Mouse (Mus musculus): Measurements from ENCODE around the gene H2-Aa. TPM values are rescaled to one million over a fixed set of nuclear protein-coding genes. Genes with fewer than 3 reads are reported as not detected.
A peak's percentile ranks its signal among the peaks of the same experiment; 100 is the strongest.

H2-Aa gene
- polyA plus RNA-seq, 1 experiment from 2014 or later, result 4.7 TPM

GRCm38 (mm10) chr17:34263811-34264371 lies 23.7 kb downstream of the H2-Aa start:
- H3K9ac ChIP-seq (ENCODE audit: low read depth, low read length), result no peak overlapping the region
- WGBS (ENCODE audit: insufficient replicate concordance), result 4% methylated on average over 14 of the region's 14 CpGs
- H3K36me3 ChIP-seq (ENCODE audit: control insufficient read depth, insufficient read depth), result no peaks in the 10 kb centered on the region
- H3K4me3 ChIP-seq (ENCODE audit: low read depth, low read length), result peak overlapping the region; percentile 54
- H3K4me1 ChIP-seq (ENCODE audit: control insufficient read depth, low read depth, low read length), result peaks cover 3% of the 10 kb centered on the region
- H3K27ac ChIP-seq (ENCODE audit: low read length), result no peak overlapping the region
- no peaks in the 10 kb centered on the region for H3K9me3 ChIP-seq (replicated peaks; ENCODE audit: control insufficient read depth, low read length)
- H3K4me2 ChIP-seq (ENCODE audit: low read depth, low read length), result peak overlapping the region; percentile 63
- H3K27me3 ChIP-seq (ENCODE audit: control insufficient read depth, insufficient read depth, low read depth, low read length), result peaks cover 28% of the 10 kb centered on the region
- no peak for ATAC-seq (ENCODE audit: low read depth)

- no peak overlapping the region; the same call in 1 of the 2 replicates for H3K9ac ChIP-seq (ENCODE audit: low read depth, low read length)
- H3K36me3 ChIP-seq (ENCODE audit: control insufficient read depth, insufficient read depth), result no peaks in the 10 kb centered on the region
- no peak overlapping the region for H3K27ac ChIP-seq (ENCODE audit: low read length)
- peak overlapping the region; percentile 54 for H3K4me3 ChIP-seq (ENCODE audit: low read depth, low read length)
- WGBS (ENCODE audit: insufficient replicate concordance), result under 1% methylated on average over 8 of the region's 8 CpGs
- H3K4me1 ChIP-seq (ENCODE audit: control insufficient read depth, low read depth, low read length), result peaks cover 3% of the 10 kb centered on the region
- H3K9me3 ChIP-seq (replicated peaks; ENCODE audit: control insufficient read depth, low read length), result no peaks in the 10 kb centered on the region
- peak overlapping the region; percentile 63 for H3K4me2 ChIP-seq (ENCODE audit: low read depth, low read length)
- peak; percentile 66 for ATAC-seq (ENCODE audit: low read depth)
- peaks cover 28% of the 10 kb centered on the region for H3K27me3 ChIP-seq (ENCODE audit: control insufficient read depth, insufficient read depth, low read depth, low read length)
Measured at GRCm38 (mm10) chr17:34263068-34263467, 24.6 kb downstream of the H2-Aa start.

GRCm38 (mm10) chr17:34261502-34261901 lies 26.1 kb downstream of the H2-Aa start:
- no peak for ATAC-seq (ENCODE audit: low read depth)
- H3K27ac ChIP-seq (ENCODE audit: low read length), result no peak overlapping the region
- WGBS (ENCODE audit: insufficient replicate concordance), result 20% methylated on average over 4 of the region's 4 CpGs
- H3K27me3 ChIP-seq (ENCODE audit: control insufficient read depth, insufficient read depth, low read depth, low read length), result peaks cover 28% of the 10 kb centered on the region
- no peaks in the 10 kb centered on the region for H3K36me3 ChIP-seq (ENCODE audit: control insufficient read depth, insufficient read depth)
- no peak overlapping the region for H3K4me3 ChIP-seq (ENCODE audit: low read depth, low read length)
- no peak overlapping the region for H3K9ac ChIP-seq (ENCODE audit: low read depth, low read length)
- no peak overlapping the region for H3K4me2 ChIP-seq (ENCODE audit: low read depth, low read length)
- peaks cover 3% of the 10 kb centered on the region for H3K4me1 ChIP-seq (ENCODE audit: control insufficient read depth, low read depth, low read length)
- no peaks in the 10 kb centered on the region for H3K9me3 ChIP-seq (replicated peaks; ENCODE audit: control insufficient read depth, low read length)

GRCm38 (mm10) chr17:34260551-34260950 lies 27.1 kb downstream of the H2-Aa start:
- no peaks in the 10 kb centered on the region for H3K36me3 ChIP-seq (ENCODE audit: control insufficient read depth, insufficient read depth)
- H3K4me1 ChIP-seq (ENCODE audit: control insufficient read depth, low read depth, low read length), result peaks cover 3% of the 10 kb centered on the region
- ATAC-seq (ENCODE audit: low read depth), result no peak
- no peak overlapping the region for H3K4me2 ChIP-seq (ENCODE audit: low read depth, low read length)
- H3K27ac ChIP-seq (ENCODE audit: low read length), result no peak overlapping the region
- H3K9ac ChIP-seq (ENCODE audit: low read depth, low read length), result no peak overlapping the region
- H3K4me3 ChIP-seq (ENCODE audit: low read depth, low read length), result no peak overlapping the region
- peaks cover 28% of the 10 kb centered on the region for H3K27me3 ChIP-seq (ENCODE audit: control insufficient read depth, insufficient read depth, low read depth, low read length)
- 57% methylated on average over 5 of the region's 5 CpGs for WGBS (ENCODE audit: insufficient replicate concordance)
- no peaks in the 10 kb centered on the region for H3K9me3 ChIP-seq (replicated peaks; ENCODE audit: control insufficient read depth, low read length)

GRCm38 (mm10) chr17:34257594-34258375 lies 29.8 kb downstream of the H2-Aa start, which contains the start of gene H2-Ab1:
Gene H2-Ab1, plus strand, starts transcription at chr17:34257689.
- Histone ChIP-seq H3K9me3 (replicated peaks; ENCODE audit: control insufficient read depth, low read length) (no peaks in the 10 kb centered on the region), H3K9ac (ENCODE audit: low read depth, low read length) (no peak within 1 kb of the TSS), H3K4me1 (ENCODE audit: control insufficient read depth, low read depth, low read length) (no peaks in the 10 kb centered on the region), H3K27ac (ENCODE audit: low read length) (no peak within 1 kb of the TSS), H3K4me2 (ENCODE audit: low read depth, low read length) (no peak within 1 kb of the TSS), H3K27me3 (ENCODE audit: control insufficient read depth, insufficient read depth, low read depth, low read length) (peaks cover 3% of the 10 kb centered on the region), H3K36me3 (ENCODE audit: control insufficient read depth, insufficient read depth) (no peaks in the 10 kb centered on the region), H3K4me3 (ENCODE audit: low read depth, low read length) (no peak within 1 kb of the TSS)
- 47% methylated on average over 11 of the region's 11 CpGs for WGBS (ENCODE audit: insufficient replicate concordance)
- no peak for ATAC-seq (ENCODE audit: low read depth)

DNA sequence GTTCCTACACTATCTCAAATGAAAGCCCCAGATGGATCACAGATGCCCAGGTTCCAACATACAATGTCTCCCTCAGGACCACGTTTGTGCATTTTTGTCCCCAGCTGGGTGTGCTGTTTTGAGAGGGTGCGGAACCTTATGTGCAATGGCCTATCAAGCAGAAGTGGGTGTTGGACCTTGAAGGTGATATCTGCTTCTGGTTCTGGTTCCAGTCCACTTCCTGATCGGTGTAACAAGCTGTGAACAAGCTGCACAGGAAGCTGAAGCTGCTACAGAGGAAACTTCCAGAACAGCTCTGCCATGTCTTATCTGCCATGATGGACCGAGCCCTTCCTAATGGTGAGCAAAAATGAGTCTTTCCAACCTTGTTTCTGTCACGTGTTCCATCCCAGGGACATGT lies 31.1 kb downstream of the H2-Aa start:
- 63% methylated on average over 5 of the region's 5 CpGs for WGBS (ENCODE audit: insufficient replicate concordance)
- no peak overlapping the region for H3K4me3 ChIP-seq (ENCODE audit: low read depth, low read length)

GRCm38 (mm10) chr17:34251666-34252065 lies 36.0 kb downstream of the H2-Aa start:
- Histone ChIP-seq H3K4me2 (ENCODE audit: low read depth, low read length) (no peak overlapping the region), H3K27me3 (ENCODE audit: control insufficient read depth, insufficient read depth, low read depth, low read length) (no peaks in the 10 kb centered on the region; the same call in 1 of the 2 replicates), H3K27ac (ENCODE audit: low read length) (no peak overlapping the region), H3K4me1 (ENCODE audit: control insufficient read depth, low read depth, low read length) (no peaks in the 10 kb centered on the region), H3K36me3 (ENCODE audit: control insufficient read depth, insufficient read depth) (no peaks in the 10 kb centered on the region), H3K9me3 (replicated peaks; ENCODE audit: control insufficient read depth, low read length) (no peaks in the 10 kb centered on the region), H3K9ac (ENCODE audit: low read depth, low read length) (no peak overlapping the region), H3K4me3 (ENCODE audit: low read depth, low read length) (no peak overlapping the region)
- no peak for ATAC-seq (ENCODE audit: low read depth)
- 46% methylated on average over 4 of the region's 4 CpGs for WGBS (ENCODE audit: insufficient replicate concordance)

More for the DNA sequence above, 31.1 kb downstream of the H2-Aa start:
- no peaks in the 10 kb centered on the region for H3K4me1 ChIP-seq (ENCODE audit: control insufficient read depth, low read depth, low read length)
- H3K4me2 ChIP-seq (ENCODE audit: low read depth, low read length), result no peak overlapping the region
- no peaks in the 10 kb centered on the region for H3K36me3 ChIP-seq (ENCODE audit: control insufficient read depth, insufficient read depth)
- no peak overlapping the region for H3K9ac ChIP-seq (ENCODE audit: low read depth, low read length)
- H3K9me3 ChIP-seq (replicated peaks; ENCODE audit: control insufficient read depth, low read length), result no peaks in the 10 kb centered on the region
- ATAC-seq (ENCODE audit: low read depth), result no peak
- H3K27me3 ChIP-seq (ENCODE audit: control insufficient read depth, insufficient read depth, low read depth, low read length), result peaks cover 3% of the 10 kb centered on the region
- no peak overlapping the region for H3K27ac ChIP-seq (ENCODE audit: low read length)

- 18% methylated on average over 4 of the region's 4 CpGs for whole genome bisulfite sequencing (ENCODE audit: insufficient replicate concordance)
- no peaks in the 10 kb centered on the region for H3K9me3 ChIP-seq (replicated peaks; ENCODE audit: control insufficient read depth, low read length)
- no peaks in the 10 kb centered on the region for H3K36me3 ChIP-seq (ENCODE audit: control insufficient read depth, insufficient read depth)
- H3K4me3 ChIP-seq (ENCODE audit: low read depth, low read length), result no peak overlapping the region
- no peaks in the 10 kb centered on the region for H3K27me3 ChIP-seq (ENCODE audit: control insufficient read depth, insufficient read depth, low read depth, low read length)
- H3K4me1 ChIP-seq (ENCODE audit: control insufficient read depth, low read depth, low read length), result no peaks in the 10 kb centered on the region
- H3K4me2 ChIP-seq (ENCODE audit: low read depth, low read length), result no peak overlapping the region
- no peak overlapping the region for H3K27ac ChIP-seq (ENCODE audit: low read length)
- ATAC-seq (ENCODE audit: low read depth), result no peak
- H3K9ac ChIP-seq (ENCODE audit: low read depth, low read length), result no peak overlapping the region
Measured at GRCm38 (mm10) chr17:34249878-34250277, 37.7 kb downstream of the H2-Aa start.

DNA sequence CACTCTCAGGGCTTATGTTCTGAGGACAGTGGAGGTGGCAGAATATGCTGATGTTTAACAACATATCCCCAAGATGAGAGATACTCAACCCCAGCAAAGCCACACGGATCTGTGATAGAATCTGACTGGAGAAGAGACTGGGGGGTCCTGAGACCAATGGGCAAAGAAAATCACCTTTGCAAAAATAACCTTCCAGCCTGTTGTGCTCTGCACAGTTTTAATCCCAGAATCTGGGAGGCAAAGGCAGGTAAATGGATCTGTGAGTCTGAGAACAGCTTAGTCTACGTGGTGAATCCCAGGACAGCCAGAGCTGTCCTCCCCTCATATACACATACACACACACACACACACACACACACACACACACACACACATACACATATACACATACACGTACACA lies 38.3 kb downstream of the H2-Aa start:
- ATAC-seq (ENCODE audit: low read depth), result no peak
- no peak overlapping the region for H3K4me3 ChIP-seq (ENCODE audit: low read depth, low read length)
- no peak overlapping the region for H3K9ac ChIP-seq (ENCODE audit: low read depth, low read length)
- WGBS (ENCODE audit: insufficient replicate concordance), result 29% methylated on average over 3 of the region's 3 CpGs
- no peaks in the 10 kb centered on the region for H3K9me3 ChIP-seq (replicated peaks; ENCODE audit: control insufficient read depth, low read length)
- no peak overlapping the region for H3K27ac ChIP-seq (ENCODE audit: low read length)
- H3K4me1 ChIP-seq (ENCODE audit: control insufficient read depth, low read depth, low read length), result no peaks in the 10 kb centered on the region
- no peaks in the 10 kb centered on the region for H3K36me3 ChIP-seq (ENCODE audit: control insufficient read depth, insufficient read depth)
- H3K4me2 ChIP-seq (ENCODE audit: low read depth, low read length), result no peak overlapping the region
- H3K27me3 ChIP-seq (ENCODE audit: control insufficient read depth, insufficient read depth, low read depth, low read length), result no peaks in the 10 kb centered on the region
